Mouse (Mus musculus): Measurements from ENCODE around the gene Herc2. TPM values are rescaled to one million over a fixed set of nuclear protein-coding genes. Genes with fewer than 3 reads are reported as not detected.
A peak's percentile ranks its signal among the peaks of the same experiment; 100 is the strongest.

The Herc2 gene
- total and polyA plus RNA-seq, 3 experiments = 14.6 to 41.0 (median 34.8) TPM

GRCm38 (mm10) chr7:56015172-56015571, 34.8 kb upstream of the Herc2 start:
- Histone ChIP-seq H3K27ac (no peak overlapping the region), H3K79me2 (replicated peaks; ENCODE audit: control insufficient read depth, insufficient read depth, low read length) (no peaks in the 10 kb centered on the region), H3K36me3 (ENCODE audit: control insufficient read depth, insufficient read depth, low read length) (no peaks in the 10 kb centered on the region), H3K27me3 (ENCODE audit: control insufficient read depth, insufficient read depth, low read length) (no peaks in the 10 kb centered on the region), H3K4me1 (ENCODE audit: control insufficient read depth, insufficient read depth, low read length) (no peaks in the 10 kb centered on the region), H3K9ac (ENCODE audit: low read depth, low read length) (no peak overlapping the region), H3K4me3 (no peak overlapping the region)
- 70% methylated on average over 6 of the region's 6 CpGs for WGBS
- TF ChIP-seq EP300 (IDR thresholded peaks at IDR 0.05; ENCODE audit: insufficient read depth, low read depth, low read length) (no peak), CTCF (IDR thresholded peaks at IDR 0.05) (no peak), POLR2A (IDR thresholded peaks at IDR 0.05; ENCODE audit: insufficient read depth, low read depth, low read length) (no peak)
- DNase-seq = no peak
- intact Hi-C loops (cut with DNase I) = no loop called here

- WGBS = 93% methylated on average over 7 of the region's 7 CpGs
- Histone ChIP-seq H3K79me2 (replicated peaks; ENCODE audit: control insufficient read depth, insufficient read depth, low read length) (no peaks in the 10 kb centered on the region), H3K4me3 (no peak overlapping the region), H3K9ac (ENCODE audit: low read depth, low read length) (no peak overlapping the region), H3K36me3 (ENCODE audit: control insufficient read depth, insufficient read depth, low read length) (no peaks in the 10 kb centered on the region), H3K4me1 (ENCODE audit: control insufficient read depth, insufficient read depth, low read length) (no peaks in the 10 kb centered on the region), H3K27ac (no peak overlapping the region), H3K27me3 (ENCODE audit: control insufficient read depth, insufficient read depth, low read length) (no peaks in the 10 kb centered on the region)
- intact Hi-C loops (cut with DNase I) = no loop called here
- no peak for DNase-seq
- TF ChIP-seq POLR2A (IDR thresholded peaks at IDR 0.05; ENCODE audit: insufficient read depth, low read depth, low read length) (no peak), CTCF (IDR thresholded peaks at IDR 0.05) (no peak), EP300 (IDR thresholded peaks at IDR 0.05; ENCODE audit: insufficient read depth, low read depth, low read length) (no peak)
Observed at GRCm38 (mm10) chr7:56015837-56016236, 34.2 kb upstream of the Herc2 start.

- intact Hi-C loops (cut with DNase I) = no loop called here
- Histone ChIP-seq H3K79me2 (replicated peaks; ENCODE audit: control insufficient read depth, insufficient read depth, low read length) (no peaks in the 10 kb centered on the region), H3K27ac (no peak overlapping the region), H3K4me3 (no peak overlapping the region), H3K27me3 (ENCODE audit: control insufficient read depth, insufficient read depth, low read length) (no peaks in the 10 kb centered on the region), H3K9ac (ENCODE audit: low read depth, low read length) (no peak overlapping the region), H3K36me3 (ENCODE audit: control insufficient read depth, insufficient read depth, low read length) (no peaks in the 10 kb centered on the region), H3K4me1 (ENCODE audit: control insufficient read depth, insufficient read depth, low read length) (no peaks in the 10 kb centered on the region)
- no peak for TF ChIP-seq POLR2A (IDR thresholded peaks at IDR 0.05; ENCODE audit: insufficient read depth, low read depth, low read length)
- TF ChIP-seq EP300 (IDR thresholded peaks at IDR 0.05; ENCODE audit: insufficient read depth, low read depth, low read length) = no peak
- TF ChIP-seq CTCF (IDR thresholded peaks at IDR 0.05) = no peak
- DNase-seq = no peak
- 88% methylated on average over 3 of the region's 3 CpGs for WGBS
Observed at GRCm38 (mm10) chr7:56017761-56018160, 32.2 kb upstream of the Herc2 start.

GRCm38 (mm10) chr7:56018446-56018971, 31.5 kb upstream of the Herc2 start:
- intact Hi-C loops (cut with DNase I) = no loop called here
- Histone ChIP-seq H3K27me3 (ENCODE audit: control insufficient read depth, insufficient read depth, low read length) (no peaks in the 10 kb centered on the region), H3K36me3 (ENCODE audit: control insufficient read depth, insufficient read depth, low read length) (no peaks in the 10 kb centered on the region), H3K9ac (ENCODE audit: low read depth, low read length) (no peak overlapping the region), H3K79me2 (replicated peaks; ENCODE audit: control insufficient read depth, insufficient read depth, low read length) (no peaks in the 10 kb centered on the region), H3K27ac (peak overlapping the region; percentile 71; the same call in 1 of the 2 replicates), H3K4me1 (ENCODE audit: control insufficient read depth, insufficient read depth, low read length) (no peaks in the 10 kb centered on the region), H3K4me3 (no peak overlapping the region; the same call in 1 of the 2 replicates)
- peak in 1 of 2 experiments; percentile 4 for DNase-seq
- 60% methylated on average over 7 of the region's 7 CpGs for WGBS
- no peak for TF ChIP-seq CTCF (IDR thresholded peaks at IDR 0.05)
- no peak for TF ChIP-seq EP300 (IDR thresholded peaks at IDR 0.05; ENCODE audit: insufficient read depth, low read depth, low read length)
- TF ChIP-seq POLR2A (IDR thresholded peaks at IDR 0.05; ENCODE audit: insufficient read depth, low read depth, low read length) = no peak

GRCm38 (mm10) chr7:56018972-56019929, 30.7 kb upstream of the Herc2 start:
- intact Hi-C loops (cut with DNase I) = no loop called here
- Histone ChIP-seq H3K36me3 (ENCODE audit: control insufficient read depth, insufficient read depth, low read length) (no peaks in the 10 kb centered on the region), H3K4me1 (ENCODE audit: control insufficient read depth, insufficient read depth, low read length) (no peaks in the 10 kb centered on the region), H3K27me3 (ENCODE audit: control insufficient read depth, insufficient read depth, low read length) (no peaks in the 10 kb centered on the region), H3K4me3 (peak overlapping the region; percentile 91), H3K9ac (ENCODE audit: low read depth, low read length) (peak overlapping the region; percentile 89), H3K79me2 (replicated peaks; ENCODE audit: control insufficient read depth, insufficient read depth, low read length) (no peaks in the 10 kb centered on the region), H3K27ac (peak overlapping the region; percentile 71)
- peak; percentile 82 for DNase-seq
- TF ChIP-seq POLR2A (IDR thresholded peaks at IDR 0.05; ENCODE audit: insufficient read depth, low read depth, low read length) (no peak), CTCF (IDR thresholded peaks at IDR 0.05) (no peak), EP300 (IDR thresholded peaks at IDR 0.05; ENCODE audit: insufficient read depth, low read depth, low read length) (no peak)
- under 1% methylated on average over 55 of the region's 71 CpGs for WGBS

GRCm38 (mm10) chr7:56019930-56020253, 30.1 kb upstream of the Herc2 start, which contains the start of gene Nipa1:
Nipa1 (minus strand) TSS chr7:56019954.
- H3K27me3 ChIP-seq (ENCODE audit: control insufficient read depth, insufficient read depth, low read length) = no peaks in the 10 kb centered on the region
- H3K36me3 ChIP-seq (ENCODE audit: control insufficient read depth, insufficient read depth, low read length) = no peaks in the 10 kb centered on the region
- 39% methylated on average over 3 of the region's 3 CpGs for WGBS
- no peaks in the 10 kb centered on the region for H3K4me1 ChIP-seq (ENCODE audit: control insufficient read depth, insufficient read depth, low read length)
- H3K79me2 ChIP-seq (replicated peaks; ENCODE audit: control insufficient read depth, insufficient read depth, low read length) = no peaks in the 10 kb centered on the region
- no peak for TF ChIP-seq CTCF (IDR thresholded peaks at IDR 0.05)
- TF ChIP-seq EP300 (IDR thresholded peaks at IDR 0.05; ENCODE audit: insufficient read depth, low read depth, low read length) = no peak
- no peak for TF ChIP-seq POLR2A (IDR thresholded peaks at IDR 0.05; ENCODE audit: insufficient read depth, low read depth, low read length)
- peak within 1 kb of the TSS; percentile 71 for H3K27ac ChIP-seq
- intact Hi-C loops (cut with DNase I) = no loop called here
- H3K9ac ChIP-seq (ENCODE audit: low read depth, low read length) = peak within 1 kb of the TSS; percentile 89
- DNase-seq = no peak
- peak within 1 kb of the TSS; percentile 91 for H3K4me3 ChIP-seq

Measured in heart, adult 2 months (tissue).